Mouse (Mus musculus) telencephalon, adult 2 months (tissue): ENCODE measurements around the gene Ube2d1.
A peak's percentile ranks its signal among the peaks of the same experiment; 100 is the strongest.

Experiments used
- DNase-seq: peaks from one replicate; pipeline ENCODE4 v3.0.0-alpha.2; 2011; ENCODE audit warnings: low read depth, low spot score

Gene Ube2d1

DNA sequence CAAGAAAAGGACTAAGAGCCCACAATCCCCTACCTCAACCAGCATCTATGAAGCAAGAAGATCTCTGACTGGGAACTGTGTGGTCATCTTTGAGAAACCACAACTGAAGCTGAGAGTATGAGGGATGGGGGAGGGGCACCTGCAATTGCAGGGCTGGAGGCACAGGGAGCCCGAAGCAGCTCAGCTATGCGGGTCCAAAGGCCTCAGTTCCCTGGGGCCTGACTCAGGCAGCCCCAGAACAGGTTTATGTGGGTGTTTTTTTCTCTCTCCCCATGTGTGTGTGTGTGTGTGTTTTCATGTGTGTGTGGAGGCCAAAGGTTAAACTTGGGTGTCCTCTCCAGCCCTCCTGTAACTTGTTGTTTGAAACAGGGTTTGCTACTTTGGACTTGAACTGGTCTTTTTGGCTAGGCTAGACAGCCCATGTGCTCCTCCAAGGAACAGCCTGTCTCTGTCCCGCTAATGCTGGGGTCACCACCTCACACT lies 6.2 kb upstream of the Ube2d1 start:
- no peak for DNase-seq

DNA sequence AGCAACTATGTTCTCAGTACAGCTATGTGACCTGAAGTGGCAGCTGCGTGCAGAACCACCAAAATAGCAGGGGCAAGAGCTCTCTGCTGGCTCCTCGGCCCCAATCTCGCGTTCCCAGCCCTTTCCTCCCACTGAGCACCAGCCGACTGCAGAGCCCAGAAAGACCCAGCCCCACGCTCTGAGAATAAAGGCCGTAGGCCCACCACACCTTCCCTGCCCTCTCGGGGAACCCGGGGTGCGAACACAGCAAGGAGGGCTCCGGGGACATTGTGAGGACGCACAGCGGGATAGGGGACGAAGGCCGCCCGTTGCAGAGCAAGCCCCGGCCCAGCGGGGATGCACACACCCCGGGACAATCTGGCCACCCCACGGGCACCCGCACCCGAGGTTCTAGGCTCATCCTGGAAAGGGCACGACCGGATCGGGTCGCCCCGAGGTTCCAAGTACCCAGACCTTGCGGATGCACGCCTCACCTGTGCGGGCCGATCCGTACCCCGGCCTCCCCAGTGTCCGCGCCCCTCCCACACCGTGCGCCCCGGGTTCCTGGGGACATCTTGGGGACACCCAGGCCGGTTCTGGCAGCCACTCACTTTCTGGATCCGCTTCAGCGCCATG lies 444 bp downstream of the Ube2d1 start:
- no peak for DNase-seq

DNA sequence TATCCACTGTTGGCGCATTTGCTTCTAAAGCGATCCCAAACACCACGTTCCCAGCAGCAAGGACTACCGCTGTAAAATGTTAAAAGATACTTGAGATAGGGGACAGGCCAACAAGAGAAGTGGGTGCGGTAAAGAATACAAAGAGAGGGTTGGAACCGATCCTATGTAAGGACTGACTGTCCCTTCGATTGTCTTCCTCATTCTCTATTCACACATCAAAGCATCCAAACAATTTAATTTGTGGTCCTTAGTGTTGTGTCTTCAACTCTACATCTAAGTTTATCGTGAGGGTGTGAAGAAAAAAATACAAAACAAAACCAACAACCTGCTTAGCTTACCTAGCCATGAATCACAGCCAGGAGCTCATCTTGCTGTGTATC lies 941 bp downstream of the Ube2d1 start:
- DNase-seq = no peak

DNA sequence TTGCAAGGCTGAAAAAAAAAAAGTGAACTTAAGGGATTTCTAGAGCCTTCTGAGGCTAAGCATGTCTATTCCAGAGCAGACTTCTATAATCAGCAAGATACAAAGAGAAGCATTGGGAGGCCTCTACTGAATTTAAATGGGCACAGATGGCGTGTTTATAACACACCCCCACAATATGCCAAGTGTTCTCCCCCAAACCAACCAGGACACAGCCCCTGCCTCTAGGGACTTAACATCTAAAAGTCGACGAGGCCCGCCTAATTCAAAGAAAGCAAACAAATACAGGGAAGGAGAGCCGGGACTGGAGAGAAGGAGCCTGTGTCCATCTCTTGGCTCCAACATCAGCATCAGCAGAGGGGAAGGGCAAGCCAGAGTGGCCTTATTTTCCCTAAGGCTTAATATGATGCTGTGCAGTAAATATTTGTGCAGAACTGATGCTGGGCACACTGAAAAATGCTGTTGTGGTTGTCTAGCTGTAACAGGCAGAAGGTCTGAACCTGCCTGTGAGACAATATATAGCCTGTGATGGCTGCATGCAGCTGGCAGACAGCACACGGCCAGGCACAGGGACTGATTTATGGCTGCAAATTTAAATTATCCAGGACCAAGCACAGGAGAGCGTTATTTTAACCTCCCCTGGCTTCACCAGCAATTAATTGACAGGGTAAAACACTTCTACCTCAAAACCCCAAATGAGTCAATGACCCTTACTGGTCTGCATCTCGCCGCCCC lies 11.9 kb downstream of the Ube2d1 start:
- peak; percentile 80 for DNase-seq

DNA sequence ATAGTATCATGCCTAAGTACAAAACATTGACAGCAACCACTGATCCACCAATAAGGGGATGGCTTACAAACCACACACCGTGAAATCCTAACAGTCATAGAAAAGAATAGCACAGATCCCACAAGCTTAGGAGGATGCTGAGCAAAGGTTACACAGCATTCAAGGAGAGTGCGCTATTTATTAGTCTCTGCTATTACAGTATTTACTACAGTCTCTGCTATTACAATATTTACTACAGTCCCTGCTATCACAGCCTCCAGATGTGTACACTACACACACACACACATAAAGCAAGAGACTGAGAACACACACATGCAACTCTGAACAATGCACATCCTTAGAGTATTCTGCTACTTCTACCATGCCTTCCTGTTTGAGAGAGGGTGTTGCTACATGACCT lies 17.1 kb downstream of the Ube2d1 start:
- no peak for DNase-seq

DNA sequence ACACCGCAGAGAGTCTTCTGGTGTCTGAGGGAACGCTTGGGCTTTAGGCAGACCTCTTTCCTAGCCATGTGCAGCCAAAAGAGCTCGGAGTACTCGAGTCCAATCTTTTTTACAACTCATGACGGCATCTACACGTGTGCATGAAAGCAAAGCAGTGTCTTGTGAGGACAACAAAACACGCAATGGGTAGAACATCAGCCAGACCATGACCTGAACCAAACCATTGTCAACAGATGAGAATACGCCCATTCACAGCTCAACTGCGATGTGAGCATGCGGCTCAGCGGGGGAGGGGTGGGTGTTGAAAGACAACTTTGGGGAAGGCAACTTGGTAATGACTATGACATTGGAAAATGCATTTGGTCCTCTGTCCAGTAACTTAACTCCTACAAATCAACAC lies 17.6 kb downstream of the Ube2d1 start:
- DNase-seq = peak; percentile 80

DNA sequence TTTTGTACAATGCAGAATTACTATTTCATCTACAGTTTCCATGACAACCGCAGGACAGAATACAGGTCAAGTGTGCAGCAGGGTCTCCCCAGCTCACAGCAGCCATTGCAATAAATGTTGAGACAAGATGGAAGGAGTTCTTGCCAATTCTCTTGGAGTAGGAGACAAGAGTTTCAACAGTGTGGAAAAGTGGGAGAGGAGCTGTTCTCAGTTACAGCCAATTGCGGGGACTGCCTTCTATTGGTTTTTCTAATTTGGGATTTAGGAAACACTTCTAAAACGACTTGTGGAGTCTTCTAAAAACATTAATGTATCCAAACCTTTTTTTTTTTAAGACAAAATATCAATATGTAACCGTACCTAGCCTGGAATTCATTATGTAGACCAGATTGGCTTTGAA lies 20.0 kb downstream of the Ube2d1 start:
- DNase-seq = no peak

DNA sequence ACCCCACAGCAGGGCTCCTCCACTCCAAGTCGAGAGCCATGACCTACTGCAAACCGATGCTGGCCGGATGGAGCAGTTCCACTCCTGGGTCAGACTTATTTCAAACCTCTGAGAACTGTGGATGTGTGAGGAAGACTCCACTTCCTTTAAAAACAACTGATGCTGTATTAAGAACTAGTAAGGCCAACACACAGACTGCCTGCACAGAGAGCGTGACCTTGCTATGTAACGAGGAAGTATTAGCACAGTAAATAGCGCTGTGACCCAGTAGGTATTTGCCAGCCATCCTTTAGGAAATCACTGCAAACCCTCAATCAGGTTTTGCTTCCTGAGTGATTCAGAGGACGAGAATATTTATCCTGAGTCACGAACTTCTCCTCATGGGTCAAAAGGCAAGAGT lies 23.4 kb downstream of the Ube2d1 start:
- no peak for DNase-seq

DNA sequence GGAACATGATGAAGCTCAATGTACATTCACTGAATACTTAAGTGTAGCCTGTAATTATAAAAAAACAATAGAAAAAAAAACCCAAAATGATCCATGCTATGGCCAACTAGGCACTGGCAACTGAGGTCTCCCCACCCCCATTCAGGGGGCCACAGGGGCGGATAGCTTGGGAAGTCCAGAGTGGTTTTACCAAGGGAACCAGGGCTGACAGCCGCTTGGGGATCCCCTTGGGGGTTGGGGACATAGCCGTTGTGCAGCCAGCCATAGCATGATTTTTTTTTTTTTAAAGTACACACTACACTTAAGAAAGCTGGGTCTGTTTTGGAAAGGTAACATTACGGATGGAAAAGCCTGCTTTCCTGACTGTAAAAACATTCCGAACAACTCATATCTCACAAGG lies 26.1 kb downstream of the Ube2d1 start:
- DNase-seq = no peak

DNA sequence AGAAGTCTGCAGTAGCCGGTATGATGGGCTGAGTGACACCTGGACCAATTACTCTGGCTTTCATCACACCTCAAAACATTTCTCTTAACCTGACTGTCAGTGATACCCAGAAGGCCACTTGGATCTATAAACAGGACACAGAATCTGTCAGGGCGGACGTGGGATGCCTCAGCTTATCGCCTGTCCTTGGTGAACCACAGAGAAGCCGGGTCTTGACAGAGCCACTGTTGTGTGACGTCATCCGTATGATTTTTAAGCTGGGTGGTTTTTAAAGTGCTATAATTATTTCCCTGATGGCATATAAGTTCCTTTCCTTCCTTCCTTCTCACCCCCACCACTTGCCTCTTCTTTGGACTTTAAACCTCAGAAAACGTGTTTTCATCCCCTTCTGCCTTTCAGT lies 26.5 kb downstream of the Ube2d1 start:
- DNase-seq = no peak

DNA sequence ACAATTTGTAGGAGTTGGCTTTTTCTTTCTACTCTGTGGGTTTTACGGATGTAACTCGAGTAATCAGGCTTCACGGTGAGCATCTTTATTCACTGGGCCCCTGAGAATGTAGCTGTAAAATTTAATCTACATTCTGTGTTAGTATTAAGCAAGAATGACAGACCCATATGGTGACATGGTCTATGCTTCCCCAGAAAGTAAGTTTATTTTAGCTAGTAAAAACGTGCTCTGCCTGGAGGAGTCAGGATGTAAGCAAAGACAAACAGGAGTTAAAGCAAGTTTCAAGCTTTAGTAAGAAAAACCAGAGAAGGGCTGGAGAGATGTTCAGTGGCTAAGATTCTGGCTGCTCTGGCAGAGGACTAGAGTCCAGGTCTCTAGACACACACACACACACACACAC lies 31.9 kb downstream of the Ube2d1 start:
- DNase-seq = no peak

DNA sequence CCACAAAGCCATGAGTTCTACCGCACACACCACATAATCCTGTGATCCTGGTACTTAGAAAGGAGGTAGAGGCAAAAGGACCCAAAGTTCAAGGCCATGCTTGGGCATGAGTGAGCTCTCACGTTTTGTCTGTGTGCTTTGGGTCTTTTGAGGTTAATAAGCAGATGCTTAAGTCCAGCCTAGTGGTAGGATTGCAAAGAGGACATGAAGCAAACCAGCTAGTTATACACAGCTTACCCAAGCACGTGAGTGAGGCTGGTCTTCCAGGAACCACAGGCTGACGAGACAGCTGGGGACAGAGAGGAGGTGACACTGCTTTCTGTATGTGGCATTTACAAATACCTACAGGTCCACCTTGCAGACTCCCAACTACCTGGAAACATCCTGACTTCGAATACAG lies 32.6 kb downstream of the Ube2d1 start:
- no peak for DNase-seq

DNA sequence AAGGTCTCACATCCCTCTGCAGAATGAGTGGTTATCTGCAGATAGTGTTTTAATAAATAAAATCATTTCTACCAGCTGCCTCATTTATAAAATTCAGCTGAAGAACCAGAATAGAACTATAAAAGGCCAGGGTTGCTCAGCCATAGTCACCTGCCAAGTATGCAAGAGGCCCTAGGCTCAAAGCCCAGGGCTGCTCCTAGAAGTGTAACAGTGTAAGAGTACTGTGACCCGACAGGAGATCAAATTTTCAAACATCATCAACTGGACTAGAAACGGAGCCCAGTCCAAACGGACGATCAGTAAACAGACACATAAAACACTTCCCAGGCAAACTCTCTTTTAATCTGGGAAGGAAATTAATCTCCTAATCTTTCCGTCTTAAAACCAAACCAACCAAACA lies 33.2 kb downstream of the Ube2d1 start:
- no peak for DNase-seq

DNA sequence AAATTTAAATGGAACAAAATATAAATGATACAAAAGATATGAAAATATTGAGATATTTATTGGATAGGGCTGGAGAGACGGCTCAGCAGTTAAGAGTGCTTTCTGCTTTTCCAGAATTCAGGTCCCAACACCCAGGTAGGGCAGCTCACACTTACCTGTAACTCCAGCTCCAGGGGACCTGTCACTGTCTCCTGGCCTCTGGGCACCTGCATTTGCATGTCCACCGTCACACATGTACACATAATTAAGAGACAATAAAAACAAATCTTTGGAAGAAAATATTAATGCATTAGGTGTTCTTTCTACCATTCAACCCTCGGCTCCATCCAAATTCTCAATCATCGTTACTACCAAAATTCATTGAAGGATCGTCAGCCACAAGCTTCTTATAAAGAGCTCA lies 33.8 kb downstream of the Ube2d1 start:
- DNase-seq = no peak

DNA sequence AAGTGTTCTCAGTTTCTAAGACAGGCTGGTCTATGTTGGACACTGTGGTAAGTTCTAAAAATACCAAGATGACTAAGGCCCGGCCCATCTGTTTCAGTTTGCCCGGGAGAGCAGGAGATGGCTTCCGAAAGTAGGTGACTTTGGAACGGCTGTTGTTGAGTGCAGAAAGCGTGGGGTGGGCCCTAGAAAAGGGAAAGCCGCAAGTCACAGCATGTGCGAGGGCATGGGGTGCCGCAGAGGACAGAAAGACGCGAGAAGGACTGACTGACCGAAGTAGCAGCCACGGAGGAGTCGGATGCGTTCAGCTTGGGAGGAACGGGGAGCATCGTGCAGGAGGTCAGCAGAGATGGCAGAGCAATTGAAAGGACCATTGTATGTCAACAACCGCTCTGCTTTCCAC lies 34.6 kb downstream of the Ube2d1 start:
- peak; percentile 79 for DNase-seq

DNA sequence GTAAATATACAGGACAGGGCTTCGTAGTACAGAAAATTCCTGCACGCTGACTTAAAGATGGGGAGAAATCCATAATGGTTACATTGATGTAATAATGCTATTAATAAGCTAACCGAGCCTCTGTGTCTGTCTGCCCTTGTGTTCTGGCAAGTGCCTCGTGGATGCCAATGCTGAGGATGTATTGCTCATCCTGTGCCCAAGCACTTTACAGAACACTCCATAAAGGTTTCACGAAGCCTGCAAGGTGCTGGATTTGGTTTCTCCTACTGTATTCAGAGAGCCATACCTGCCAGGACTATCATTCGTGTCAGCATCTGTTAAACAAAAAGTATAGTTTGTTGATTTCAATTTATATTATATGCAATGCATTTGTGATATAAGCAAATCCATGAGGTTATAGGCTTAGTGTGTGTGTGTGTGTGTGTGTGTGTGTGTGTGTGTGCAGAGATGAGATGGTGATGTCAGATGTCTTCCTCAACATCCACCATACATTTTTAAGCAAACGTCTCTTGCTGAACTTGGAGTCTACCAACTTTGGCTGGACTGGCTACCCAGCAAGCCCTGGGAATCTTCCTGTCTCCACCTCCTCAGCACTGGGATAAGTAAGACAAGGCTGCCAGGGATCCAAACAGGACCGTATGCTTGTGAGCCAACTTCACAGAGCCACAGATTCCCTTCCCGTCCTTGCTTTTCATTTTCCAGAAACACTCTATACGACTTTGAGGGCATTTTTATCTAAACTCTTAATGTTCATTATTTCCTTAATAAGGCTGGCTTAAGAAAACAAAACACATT lies 35.8 kb downstream of the Ube2d1 start:
- no peak for DNase-seq

DNA sequence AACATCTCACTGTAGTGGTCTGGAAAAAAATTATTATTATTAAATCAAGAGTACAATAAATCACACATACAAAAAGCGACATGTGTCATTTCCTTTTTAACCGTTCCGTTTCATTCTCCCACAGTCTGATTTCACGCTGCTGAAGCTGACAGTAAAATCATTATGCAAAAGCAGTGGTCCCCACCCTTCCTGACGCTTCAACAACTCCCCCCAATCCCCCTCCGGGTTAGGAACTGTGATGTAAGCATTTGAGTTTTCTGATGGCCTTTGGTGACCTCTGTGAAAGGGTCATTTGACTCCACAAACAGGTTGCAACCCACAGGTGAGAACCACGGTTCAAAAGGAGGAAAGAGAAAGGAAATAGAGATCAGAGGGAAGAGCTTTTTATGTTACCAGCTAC lies 38.1 kb downstream of the Ube2d1 start:
- no peak for DNase-seq

DNA sequence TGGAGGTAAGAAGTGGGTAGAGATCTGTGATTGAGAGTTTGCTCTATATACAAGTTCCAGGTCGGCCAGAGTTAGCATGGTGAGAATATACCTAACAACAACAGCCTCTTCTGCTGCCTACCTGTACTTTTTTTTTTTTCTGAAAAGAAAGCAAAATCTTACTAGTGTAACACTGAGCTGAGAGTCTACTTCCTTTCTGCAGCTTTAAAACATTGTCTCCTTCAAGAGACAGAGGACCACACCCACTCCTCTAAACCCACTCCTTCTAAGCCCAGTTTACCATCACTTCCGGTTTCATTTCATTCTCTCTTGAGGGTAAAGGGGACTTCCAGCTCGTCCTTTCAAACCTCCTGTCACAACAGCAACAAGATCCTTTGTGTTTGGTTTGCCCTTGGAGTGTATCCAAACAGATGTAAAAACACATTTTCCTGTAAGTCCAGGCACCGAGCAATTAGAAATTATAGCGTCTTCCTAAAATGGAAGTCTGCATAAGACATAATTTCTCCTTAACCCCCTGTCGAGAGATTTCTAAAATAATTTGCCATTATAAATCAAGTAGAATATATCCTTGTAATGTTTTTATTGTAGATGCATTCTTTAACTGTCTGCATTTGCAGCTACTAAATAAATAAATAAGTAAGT lies 45.5 kb downstream of the Ube2d1 start:
- no peak for DNase-seq

DNA sequence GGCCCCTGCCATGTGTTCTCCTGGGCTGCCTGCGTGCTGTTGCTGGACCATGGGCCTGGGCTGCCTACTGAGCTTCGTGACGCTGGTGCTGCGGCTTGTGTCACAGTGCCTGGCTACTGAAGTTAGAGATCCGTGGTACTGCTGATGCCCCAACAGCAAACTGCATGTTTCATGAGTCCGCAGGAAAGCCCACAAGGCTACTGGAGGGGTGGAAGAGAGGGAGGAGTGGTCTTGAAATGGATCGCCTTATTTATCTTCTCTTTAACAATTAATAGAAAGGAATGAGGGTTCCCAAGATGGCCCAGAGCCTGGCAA lies 46.9 kb downstream of the Ube2d1 start, which contains the start of gene Tfam:
TSS of gene Tfam (minus strand) at position 41 of the 315 bp plus-strand sequence.
- DNase-seq = no peak

DNA sequence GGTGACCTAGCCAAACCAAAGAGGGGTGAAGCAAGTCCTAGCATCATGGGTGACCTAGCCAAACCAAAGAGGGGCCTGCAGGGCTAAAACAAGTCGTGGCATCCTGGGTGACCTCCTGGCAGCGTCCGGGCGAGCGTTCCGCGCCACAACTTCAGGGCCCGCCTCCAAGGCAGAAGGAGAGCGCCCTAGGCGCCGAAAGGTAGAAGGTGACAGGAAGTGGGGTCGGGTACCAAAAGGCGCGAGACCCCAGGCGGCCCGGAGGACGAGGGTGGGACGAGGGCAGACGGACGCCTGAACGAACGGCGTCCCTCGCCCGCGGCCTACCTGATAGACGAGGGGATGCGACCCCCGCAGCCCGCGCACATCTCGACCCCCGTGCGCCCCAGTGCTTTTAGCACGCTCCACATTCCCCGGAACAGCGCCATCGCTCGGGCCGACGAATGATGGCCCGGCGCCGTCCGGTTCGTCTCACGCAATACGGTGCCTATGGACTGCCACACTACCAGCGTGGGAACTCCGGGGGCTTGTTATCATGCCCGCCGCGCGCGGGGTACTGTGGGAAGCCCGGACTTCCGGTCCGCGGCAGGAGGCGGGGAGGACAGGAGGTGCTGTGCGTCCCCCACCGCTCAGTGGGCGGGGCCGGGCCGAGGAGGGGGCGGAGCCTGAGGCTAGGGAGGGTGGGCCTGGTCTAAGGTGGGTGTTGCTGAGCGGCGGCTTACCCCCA lies 47.4 kb downstream of the Ube2d1 start:
- peak; percentile 85 for DNase-seq

DNA sequence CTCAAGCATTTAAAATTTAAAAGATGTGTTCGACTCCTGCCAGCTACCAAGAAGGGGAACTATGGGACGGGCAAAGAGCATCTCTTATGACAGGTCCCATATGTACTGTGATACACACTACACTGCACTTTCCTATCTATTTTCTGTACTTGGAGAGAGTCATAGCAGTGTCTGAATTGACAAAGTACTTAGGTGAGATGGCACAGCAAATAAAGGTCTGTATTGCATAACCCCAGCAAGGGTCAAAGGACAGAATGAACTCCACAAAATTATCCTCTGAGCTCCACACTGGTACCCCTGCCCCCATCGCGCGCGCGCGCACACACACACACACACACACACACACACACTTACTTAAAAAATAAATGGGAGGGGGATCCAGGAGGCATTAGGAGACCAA lies 51.0 kb downstream of the Ube2d1 start:
- no peak for DNase-seq

DNA sequence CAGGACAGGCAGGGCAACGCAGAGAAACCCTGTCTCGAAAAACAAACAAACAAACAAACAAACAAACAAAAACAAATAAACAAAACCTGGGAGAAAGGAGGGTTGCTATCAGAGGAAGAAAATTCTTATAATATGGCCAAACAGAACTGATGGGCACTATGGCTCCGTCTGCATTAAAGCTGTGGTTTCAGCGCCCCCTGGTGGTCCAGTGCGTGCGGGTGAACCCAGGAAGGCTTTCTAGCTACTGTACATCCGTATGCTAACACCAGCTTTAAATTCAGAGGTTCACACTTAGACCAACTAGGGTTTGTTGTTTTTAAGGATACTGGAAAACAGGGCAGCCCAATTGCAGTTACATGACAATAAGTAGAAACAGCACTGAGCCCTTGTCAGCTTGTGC lies 59.2 kb downstream of the Ube2d1 start:
- DNase-seq = no peak
